Mouse (Mus musculus): ENCODE data around the gene Mroh3. TPM values are rescaled to one million over a fixed set of nuclear protein-coding genes. Genes with fewer than 3 reads are reported as not detected.

Gene Mroh3
- total RNA-seq, 2 experiments from 2014 or later = not detected

GRCm38 (mm10) chr1:136229040-136229373 is 16.4 kb upstream of the Mroh3 start:
- intact Hi-C loops (cut with DNase I) = no loop called here
- no peak for DNase-seq

DNA sequence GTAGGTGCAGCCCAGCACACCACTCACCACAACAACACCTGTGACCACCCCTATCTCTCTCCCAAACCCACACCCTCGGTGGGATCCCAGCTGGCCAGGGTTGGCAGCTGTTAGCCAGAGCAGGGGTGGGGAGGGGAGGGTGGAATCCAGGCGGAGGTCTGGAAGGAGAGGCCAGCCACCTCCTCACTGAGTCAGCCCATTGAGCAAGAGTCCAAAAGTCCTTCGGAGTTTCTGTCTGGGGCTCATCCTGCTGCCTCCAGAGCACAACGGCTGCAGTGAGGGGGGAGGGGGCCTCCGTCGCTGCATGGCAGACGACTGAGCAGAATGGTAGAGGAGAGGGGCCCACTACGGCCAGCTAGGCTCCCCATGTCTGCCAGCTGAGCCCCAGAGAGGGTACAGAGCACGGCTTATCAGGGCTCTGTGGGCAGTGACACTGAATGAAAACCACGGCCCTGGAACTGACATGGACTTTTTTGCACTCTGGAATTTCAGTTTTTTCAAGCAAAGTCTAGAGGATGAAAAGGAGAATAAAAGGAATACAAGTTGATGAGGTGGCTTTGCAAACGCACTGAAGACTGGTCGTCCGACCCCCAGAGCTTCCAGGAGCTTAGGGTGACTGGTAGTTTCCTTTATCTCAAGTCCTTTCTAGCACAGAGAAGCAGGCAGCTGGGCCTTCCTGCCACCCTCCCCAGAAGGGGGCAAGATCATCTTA is 15.9 kb upstream of the Mroh3 start:
- no peak for DNase-seq
- intact Hi-C loops (cut with DNase I) = no loop called here

- no peak for DNase-seq
- intact Hi-C loops (cut with DNase I) = no loop called here
Observed at GRCm38 (mm10) chr1:136227870-136228269, 15.2 kb upstream of the Mroh3 start.

- intact Hi-C loops (cut with DNase I) = no loop called here
- no peak for DNase-seq
Observed at GRCm38 (mm10) chr1:136226626-136227025, 14.0 kb upstream of the Mroh3 start.

- intact Hi-C loops (cut with DNase I) = no loop called here
- DNase-seq = no peak
Observed at GRCm38 (mm10) chr1:136225846-136226245, 13.2 kb upstream of the Mroh3 start.

GRCm38 (mm10) chr1:136223758-136224342 is 11.2 kb upstream of the Mroh3 start:
- no peak for DNase-seq
- intact Hi-C loops (cut with DNase I) = no loop called here

- intact Hi-C loops (cut with DNase I) = no loop called here
- DNase-seq = no peak
Observed at GRCm38 (mm10) chr1:136222386-136222785, 9.8 kb upstream of the Mroh3 start.

DNA sequence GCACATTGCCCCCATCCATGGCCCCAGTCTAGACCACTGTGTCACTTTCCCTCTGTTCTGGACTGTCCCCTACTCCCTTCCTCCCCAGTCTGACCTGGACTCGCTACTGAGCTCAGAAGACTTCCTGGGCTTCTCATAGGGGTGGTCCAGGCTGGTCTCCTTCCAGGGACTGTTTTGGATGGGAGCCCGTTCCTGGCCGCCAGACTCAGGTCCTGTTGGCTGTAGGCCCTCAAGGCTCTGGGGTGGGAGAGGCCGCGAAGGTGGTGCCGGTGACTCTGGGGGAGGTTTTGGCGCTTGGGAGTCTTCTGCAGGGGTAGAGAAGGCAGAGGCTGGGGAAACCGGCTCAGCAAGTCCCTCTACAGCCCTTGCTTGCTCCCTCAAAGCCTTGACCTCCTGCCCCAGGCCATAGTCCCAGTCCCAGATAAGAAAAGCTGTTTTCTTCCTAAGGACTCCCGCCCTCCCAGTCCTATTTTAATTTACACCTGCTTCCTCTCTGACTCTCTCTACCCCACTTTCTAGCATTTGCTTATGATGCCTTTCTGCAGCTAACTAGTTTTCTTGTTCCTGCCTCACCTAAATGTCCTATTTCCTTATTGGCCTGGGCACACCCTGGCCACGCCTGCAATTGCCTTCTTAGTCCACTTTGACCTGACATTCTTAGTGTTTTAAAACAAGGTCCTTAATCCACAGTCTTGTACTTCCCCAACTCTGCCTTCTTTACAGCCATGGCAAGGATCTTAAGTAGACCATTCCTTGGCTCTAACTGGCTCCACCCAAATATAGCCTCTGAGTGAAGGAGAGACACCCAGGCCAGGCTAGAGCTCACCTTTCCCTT is 7.6 kb upstream of the Mroh3 start:
- intact Hi-C loops (cut with DNase I) = no loop called here
- no peak for DNase-seq

DNA sequence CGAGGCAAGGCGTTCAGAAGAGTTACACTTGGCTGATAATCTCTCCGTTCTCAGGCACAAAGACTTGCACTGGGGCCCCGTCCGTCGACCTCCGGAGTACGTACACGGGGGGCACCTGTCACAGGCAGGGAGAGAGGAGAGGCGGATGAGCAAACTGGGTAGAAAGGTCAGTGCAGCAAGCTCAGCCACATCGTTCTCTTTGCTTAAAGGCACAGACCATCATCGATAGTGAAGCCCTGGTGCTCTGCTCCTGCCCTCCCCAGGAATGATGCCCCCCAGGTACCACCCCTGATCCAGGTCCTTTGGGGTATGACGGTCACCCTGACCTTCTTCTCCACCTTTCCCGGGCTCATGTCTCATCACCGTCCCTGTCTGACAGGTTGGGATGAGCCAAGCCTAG is 1.7 kb upstream of the Mroh3 start:
- no peak for DNase-seq
- intact Hi-C loops (cut with DNase I) = loop anchor here (2.0 kb wide), 1 partner anchor 44 kb away; no protein-coding TSS in a partner anchor

DNA sequence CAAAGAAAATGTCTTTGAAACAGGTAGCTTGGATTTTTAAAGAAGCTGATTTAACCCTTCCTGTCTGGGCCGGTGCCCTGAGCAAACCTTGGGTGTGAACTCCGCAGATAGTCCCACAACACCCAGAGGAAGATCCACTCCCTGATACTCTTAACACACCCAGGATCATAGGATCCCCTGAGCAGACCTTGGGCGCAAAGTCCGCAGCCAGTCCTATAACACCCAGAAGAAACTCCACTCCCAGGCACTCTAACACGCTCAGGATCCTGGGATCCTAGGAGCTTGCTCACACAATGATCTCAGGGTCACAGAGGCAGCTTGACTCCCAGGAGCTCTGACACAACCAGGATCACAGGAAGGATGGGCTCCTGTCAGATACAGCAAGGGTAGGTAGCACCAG is 22.6 kb downstream of the Mroh3 start:
- no peak for DNase-seq

DNA sequence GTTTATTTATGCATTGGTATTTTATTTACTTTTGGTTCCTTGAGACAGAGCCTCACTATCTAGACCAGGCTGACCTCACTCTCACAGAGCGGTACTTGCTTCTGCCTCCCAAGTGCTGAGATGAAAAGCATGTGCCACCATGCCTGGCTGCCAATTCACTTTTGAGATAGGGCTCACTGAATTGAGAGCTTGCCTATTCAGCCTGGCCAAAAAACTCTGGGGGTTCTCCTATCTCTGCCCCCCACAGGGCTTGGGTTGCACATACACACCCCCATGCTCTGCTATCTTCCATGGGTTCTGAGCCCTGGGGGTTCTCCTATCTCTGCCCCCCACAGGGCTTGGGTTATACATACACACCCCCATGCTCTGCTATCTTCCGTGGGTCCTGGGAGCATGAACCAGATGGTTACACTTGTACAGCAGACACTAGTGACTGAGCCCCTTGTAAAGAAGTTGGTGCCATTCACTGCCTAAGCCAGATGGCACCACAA is 33.1 kb downstream of the Mroh3 start:
- intact Hi-C loops (cut with DNase I) = loop anchor here (10.0 kb wide), 1 partner anchor 225 kb away; no protein-coding TSS in a partner anchor
- no peak for DNase-seq

More for the DNA sequence above, 22.6 kb downstream of the Mroh3 start:
- intact Hi-C loops (cut with DNase I) = no loop called here

GRCm38 (mm10) chr1:136178741-136179140 is 33.9 kb downstream of the Mroh3 start:
- intact Hi-C loops (cut with DNase I) = loop anchor here (10.0 kb wide), 1 partner anchor 224 kb away; no protein-coding TSS in a partner anchor
- DNase-seq = no peak

DNA sequence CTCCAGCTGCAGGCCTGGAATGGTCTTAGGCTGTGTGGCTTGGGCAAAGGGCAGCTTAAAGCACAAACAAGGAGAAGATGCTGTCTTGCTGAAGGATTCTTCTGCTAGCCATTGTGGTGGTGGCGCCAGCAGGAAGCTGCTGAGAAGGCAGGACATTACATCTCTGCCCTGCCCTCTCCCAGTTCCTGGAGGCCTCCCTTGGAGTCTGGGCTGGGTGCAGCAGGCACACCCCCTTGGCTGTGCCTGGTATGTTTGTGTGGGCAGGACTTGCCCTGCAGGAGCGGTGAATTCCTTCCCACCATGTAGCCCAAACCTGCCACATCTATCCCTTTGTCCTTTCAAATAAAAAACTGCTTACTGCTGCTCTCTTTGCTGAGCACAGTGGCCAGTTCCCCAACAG is 35.5 kb downstream of the Mroh3 start:
- intact Hi-C loops (cut with DNase I) = loop anchor here (2.0 to 10.0 kb wide), 2 partner anchors 132 to 222 kb away; no protein-coding TSS in a partner anchor

GRCm38 (mm10) chr1:136175183-136175582 is 37.4 kb downstream of the Mroh3 start:
- DNase-seq = no peak
- intact Hi-C loops (cut with DNase I) = loop anchor here (1.0 to 10.0 kb wide), 2 partner anchors 59 to 220 kb away; no protein-coding TSS in a partner anchor

More for the DNA sequence above, 35.5 kb downstream of the Mroh3 start:
- DNase-seq = no peak

GRCm38 (mm10) chr1:136174101-136174606 is 38.5 kb downstream of the Mroh3 start:
- intact Hi-C loops (cut with DNase I) = loop anchor here (10.0 kb wide), 1 partner anchor 219 kb away; no protein-coding TSS in a partner anchor
- no peak for DNase-seq

GRCm38 (mm10) chr1:136172696-136173095 is 39.9 kb downstream of the Mroh3 start:
- DNase-seq = no peak
- intact Hi-C loops (cut with DNase I) = loop anchor here (10.0 kb wide), 1 partner anchor 218 kb away; no protein-coding TSS in a partner anchor

GRCm38 (mm10) chr1:136170109-136170508 is 42.5 kb downstream of the Mroh3 start:
- peak; percentile 50 to 58 for DNase-seq
- intact Hi-C loops (cut with DNase I) = loop anchor here (2.0 to 10.0 kb wide), 3 partner anchors 45 to 289 kb away; no protein-coding TSS in a partner anchor

- no peak for DNase-seq
Observed at GRCm38 (mm10) chr1:136167657-136168056, 45.0 kb downstream of the Mroh3 start.

GRCm38 (mm10) chr1:136165436-136165835 is 47.2 kb downstream of the Mroh3 start:
- intact Hi-C loops (cut with DNase I) = no loop called here
- no peak for DNase-seq

More at GRCm38 (mm10) chr1:136167657-136168056, 45.0 kb downstream of the Mroh3 start:
- intact Hi-C loops (cut with DNase I) = no loop called here

GRCm38 (mm10) chr1:136161333-136161921 is 51.2 kb downstream of the Mroh3 start:
- intact Hi-C loops (cut with DNase I) = no loop called here

More at GRCm38 (mm10) chr1:136161333-136161921, 51.2 kb downstream of the Mroh3 start:
- DNase-seq = no peak
